Mouse (Mus musculus) telencephalon, adult 2 months (tissue): ENCODE data around the gene Slc41a2.

Source experiments
- DNase-seq: peaks from one replicate; pipeline ENCODE4 v3.0.0-alpha.2; 2011; ENCODE audit warnings: low read depth, low spot score

Gene Slc41a2

DNA sequence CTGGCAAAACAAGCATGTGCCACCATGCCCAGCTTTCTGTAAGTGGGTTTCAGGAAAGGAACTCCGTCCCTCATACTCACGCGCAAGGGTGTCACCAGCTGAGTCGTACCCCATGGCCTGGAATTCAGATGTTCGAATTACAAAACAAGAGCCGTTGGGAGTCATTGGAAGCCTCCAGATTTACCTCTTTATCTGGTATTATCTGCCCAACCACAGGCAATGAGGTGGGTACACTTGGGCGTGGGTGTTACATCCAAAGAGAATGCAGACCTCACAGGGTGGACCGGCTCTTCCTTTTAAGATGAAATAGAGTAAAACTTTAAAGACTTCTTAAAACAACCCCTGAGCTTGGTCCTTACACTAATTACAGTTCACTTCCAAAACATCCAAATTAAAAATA is 151.5 kb downstream of the Slc41a2 start:
- DNase-seq: no peak

DNA sequence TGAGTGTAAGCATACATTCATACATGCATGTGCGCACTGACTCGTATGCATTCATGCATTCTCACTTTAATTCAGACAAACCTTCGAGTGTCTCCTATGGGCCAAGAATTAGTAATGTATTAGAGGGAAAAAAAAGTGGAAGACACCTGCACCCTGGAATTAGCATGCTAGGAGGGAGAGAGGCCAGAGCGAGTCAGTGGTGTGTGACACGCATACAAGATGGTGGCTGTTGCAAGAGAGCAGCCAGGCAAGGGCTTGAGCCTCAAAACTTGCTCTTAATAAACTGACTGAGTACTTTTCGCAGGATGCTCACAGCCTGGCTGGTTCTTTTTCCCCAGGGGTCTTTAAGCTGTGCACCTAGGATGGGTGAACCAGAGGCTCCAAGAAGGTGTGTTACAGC is 152.6 kb downstream of the Slc41a2 start:
- DNase-seq: no peak

DNA sequence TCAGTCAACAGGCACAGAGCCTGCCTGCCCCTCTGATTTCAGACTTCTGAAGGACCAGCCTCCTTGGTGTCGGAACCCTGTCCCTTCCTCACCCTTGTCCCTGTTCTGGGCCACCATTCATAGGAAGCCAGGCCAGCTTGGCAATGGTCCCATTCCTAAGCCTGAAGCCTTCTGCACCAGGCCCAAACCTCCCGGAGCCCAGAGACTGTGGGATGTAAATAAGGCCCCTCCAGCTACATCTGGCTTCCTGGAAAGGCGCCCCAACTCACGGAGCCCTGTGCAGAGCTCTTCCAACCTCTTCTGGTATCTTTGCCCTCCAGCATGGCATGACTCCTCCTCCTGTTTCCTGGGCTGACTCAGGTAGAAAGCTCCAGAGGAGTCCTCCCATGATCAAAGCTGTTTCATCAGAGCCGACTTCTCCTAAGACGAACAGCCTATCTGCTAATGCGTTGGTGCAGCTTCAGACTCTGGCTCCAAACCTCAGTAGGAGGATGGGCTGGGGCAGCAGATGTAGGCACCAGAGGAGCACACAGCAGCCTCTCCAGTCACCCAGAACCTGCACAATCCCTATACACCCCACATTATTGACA is 153.1 kb downstream of the Slc41a2 start:
- no peak for DNase-seq

GRCm38 (mm10) chr10:83183634-83184479 is 153.8 kb downstream of the Slc41a2 start:
- DNase-seq: no peak

GRCm38 (mm10) chr10:83182573-83182960 is 155.1 kb downstream of the Slc41a2 start:
- no peak for DNase-seq

- no peak for DNase-seq
These were observed 155.7 kb downstream of the Slc41a2 start for GRCm38 (mm10) chr10:83181831-83182572.
